Mouse (Mus musculus) heart, embryonic 15.5 days (tissue): ENCODE results near the gene Slc13a1. TPM values are rescaled to one million over a fixed set of nuclear protein-coding genes. Genes with fewer than 3 reads are reported as not detected.

Experiments
- ATAC-seq: fragments of 200-750 bp; cut with Nextera tagmentation; replicated peaks from 2 replicates; pipeline ENCODE4 v1.8.0; 2017; ENCODE audit warnings: low read depth, moderate TSS enrichment; ENCODE audit not compliant: insufficient number of reproducible peaks, insufficient read depth, low FRiP score
- H3K27ac ChIP-seq: fragments of 300-500 bp; sonication (generic); 2 replicates; pipeline ENCODE4 v1.5.1; 2015; ENCODE audit warnings: mild to moderate bottlenecking, inconsistent platforms
- H3K27me3 ChIP-seq: fragments of 300-500 bp; sonication (generic); 2 replicates; pipeline ENCODE4 v1.6.1; 2015; ENCODE audit warnings: inconsistent platforms
- H3K36me3 ChIP-seq: fragments of 300-500 bp; sonication (generic); 2 replicates; pipeline ENCODE4 v1.6.1; 2015; ENCODE audit warnings: mild to moderate bottlenecking, inconsistent platforms
- H3K4me1 ChIP-seq: fragments of 300-500 bp; sonication (generic); replicated peaks from 2 replicates; pipeline ENCODE4 v1.6.1; 2015; ENCODE audit warnings: inconsistent platforms
- H3K4me2 ChIP-seq: fragments of 300-500 bp; sonication (generic); 2 replicates; pipeline ENCODE4 v1.6.1; 2015; ENCODE audit warnings: inconsistent platforms, mild to moderate bottlenecking, moderate library complexity
- H3K4me3 ChIP-seq: fragments of 300-500 bp; sonication (generic); 2 replicates; pipeline ENCODE4 v1.5.1; 2015; ENCODE audit warnings: mild to moderate bottlenecking, inconsistent platforms
- H3K9ac ChIP-seq: fragments of 300-500 bp; sonication (generic); 2 replicates; pipeline ENCODE4 v1.6.1; 2015; ENCODE audit warnings: mild to moderate bottlenecking, inconsistent platforms
- H3K9me3 ChIP-seq: fragments of 300-500 bp; sonication (generic); replicated peaks from 2 replicates; pipeline ENCODE4 v1.6.1; 2016; ENCODE audit warnings: inconsistent platforms
- WGBS: fragments of 180-500 bp; shearing (Covaris S2); methylation state at CpG from one replicate; pipeline ENCODE4 v1.1.7; 2015; ENCODE audit warnings: mixed read lengths; 5-methylcytosine and 5-hydroxymethylcytosine counted together
- microRNA-seq: library from miRNA; unstranded; fragments of <30 nt; microRNA quantifications from one replicate; pipeline ENCODE4, GENCODE M21; 2016
- polyA plus RNA-seq: library from polyadenylated mRNA; unstranded; fragments of >200 nt; fragmentation: Nextera tagmentation; extraction: Ambion mirVana; gene quantifications from 2 replicates; pipeline ENCODE4 v1.2.1, GENCODE M21; 2015

Gene Slc13a1
- polyA plus RNA-seq, 1 experiment from 2014 or later: not detected

- no peaks in the 10 kb centered on the region for H3K9me3 ChIP-seq
- 60% methylated on average over 4 of the region's 4 CpGs for WGBS
- H3K4me3 ChIP-seq: no peak overlapping the region
- H3K9ac ChIP-seq: no peak overlapping the region
- H3K36me3 ChIP-seq: no peaks in the 10 kb centered on the region
- H3K27me3 ChIP-seq: no peaks in the 10 kb centered on the region
- H3K27ac ChIP-seq: no peak overlapping the region
- no peak for ATAC-seq
- no peak overlapping the region for H3K4me2 ChIP-seq
- H3K4me1 ChIP-seq: no peaks in the 10 kb centered on the region
Observed at GRCm38 (mm10) chr6:24072804-24073203, 95.1 kb downstream of the Slc13a1 start.

- H3K27me3 ChIP-seq: no peaks in the 10 kb centered on the region
- H3K9ac ChIP-seq: no peak overlapping the region
- H3K9me3 ChIP-seq: no peaks in the 10 kb centered on the region
- H3K4me1 ChIP-seq: no peaks in the 10 kb centered on the region
- ATAC-seq: no peak
- H3K36me3 ChIP-seq: no peaks in the 10 kb centered on the region
- no peak overlapping the region for H3K4me2 ChIP-seq
- no peak overlapping the region for H3K27ac ChIP-seq
- WGBS: 78% methylated on average over 3 of the region's 3 CpGs
- H3K4me3 ChIP-seq: no peak overlapping the region
Observed at GRCm38 (mm10) chr6:24059754-24060153, 108.1 kb downstream of the Slc13a1 start.

- Histone ChIP-seq H3K27ac (no peak overlapping the region), H3K4me3 (no peak overlapping the region), H3K36me3 (no peaks in the 10 kb centered on the region), H3K4me2 (no peak overlapping the region), H3K27me3 (no peaks in the 10 kb centered on the region), H3K4me1 (no peaks in the 10 kb centered on the region), H3K9me3 (no peaks in the 10 kb centered on the region), H3K9ac (no peak overlapping the region)
- 79% methylated on average over 4 of the region's 4 CpGs for WGBS
- no peak for ATAC-seq
Observed at GRCm38 (mm10) chr6:24055086-24055485, 112.8 kb downstream of the Slc13a1 start.

GRCm38 (mm10) chr6:24054086-24054710 is 113.7 kb downstream of the Slc13a1 start:
- WGBS: 86% methylated on average over 9 of the region's 9 CpGs
- Histone ChIP-seq H3K27ac (no peak overlapping the region), H3K9ac (no peak overlapping the region), H3K36me3 (no peaks in the 10 kb centered on the region), H3K4me3 (no peak overlapping the region), H3K4me1 (no peaks in the 10 kb centered on the region), H3K9me3 (no peaks in the 10 kb centered on the region), H3K27me3 (no peaks in the 10 kb centered on the region), H3K4me2 (no peak overlapping the region)
- ATAC-seq: no peak

GRCm38 (mm10) chr6:24047014-24047770 is 120.7 kb downstream of the Slc13a1 start:
- no peak overlapping the region for H3K9ac ChIP-seq
- H3K27ac ChIP-seq: no peak overlapping the region
- H3K9me3 ChIP-seq: no peaks in the 10 kb centered on the region
- no peaks in the 10 kb centered on the region for H3K36me3 ChIP-seq
- H3K4me2 ChIP-seq: no peak overlapping the region
- H3K4me3 ChIP-seq: no peak overlapping the region
- 48% methylated on average over 7 of the region's 7 CpGs for WGBS
- H3K4me1 ChIP-seq: no peaks in the 10 kb centered on the region
- no peaks in the 10 kb centered on the region for H3K27me3 ChIP-seq
- no peak for ATAC-seq

- no peak overlapping the region for H3K4me2 ChIP-seq
- no peaks in the 10 kb centered on the region for H3K9me3 ChIP-seq
- H3K27ac ChIP-seq: no peak overlapping the region
- H3K9ac ChIP-seq: no peak overlapping the region
- H3K4me3 ChIP-seq: no peak overlapping the region
- H3K36me3 ChIP-seq: no peaks in the 10 kb centered on the region
- H3K4me1 ChIP-seq: no peaks in the 10 kb centered on the region
- ATAC-seq: no peak
- no peaks in the 10 kb centered on the region for H3K27me3 ChIP-seq
Observed at GRCm38 (mm10) chr6:24043496-24043895, 124.4 kb downstream of the Slc13a1 start.

Small RNA genes within 50 kb of the gene (microRNA-seq; reads per million reads assigned to microRNA genes)
- not detected for gene Gm26386

Other genes starting within 250 kb of the Slc13a1 start
- gene Tas2r118, start 198.0 kb downstream of the Slc13a1 start, polyA plus RNA-seq: not detected in 2 replicates